Mouse (Mus musculus) layer of hippocampus, adult 18-20 months (tissue): Measurements from ENCODE around the gene Olfr995. TPM values are rescaled to one million over a fixed set of nuclear protein-coding genes. Genes with fewer than 3 reads are reported as not detected.
A peak's percentile ranks its signal among the peaks of the same experiment; 100 is the strongest.

Experiments
- DNase-seq, 2 experiments: peaks; one replicate each; pipeline ENCODE4 v3.0.0; 2022; ENCODE audit warnings: low spot score in 2 of 2
- long read RNA-seq: library from polyadenylated mRNA; stranded (forward); transcript quantifications from one replicate; pipeline ENCODE4 v2.0.0, GENCODE M21; 2021
- total RNA-seq, 2 experiments: library from RNA; stranded (reverse); gene quantifications; 2 replicates each; pipeline ENCODE4 v1.2.3; 2021

The Olfr995 gene
- not detected for total RNA-seq
- long read RNA-seq = 0 reads

DNA sequence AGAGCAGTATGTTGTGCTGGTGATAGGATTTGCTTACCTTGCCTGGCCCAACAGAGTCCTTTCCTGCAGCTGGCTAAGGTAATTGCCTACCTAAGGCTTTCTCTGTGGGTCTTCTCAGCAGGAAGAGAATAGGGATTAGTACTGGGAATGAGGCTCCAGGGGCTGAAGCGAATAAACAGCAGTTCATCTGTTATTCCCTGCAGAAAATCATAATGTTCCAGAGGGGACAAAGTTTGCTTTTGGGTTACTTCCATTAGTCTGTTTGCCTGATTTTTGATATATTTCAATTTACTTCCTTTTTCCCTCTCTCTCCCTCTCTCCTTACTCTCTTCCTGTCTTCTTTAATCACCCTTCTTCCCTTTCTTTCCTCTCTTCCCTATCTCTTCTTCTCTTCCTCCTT is at the start of gene Olfr995:
Olfr995 (minus strand) TSS at position 101 of the 400 bp plus-strand sequence.
- no peak for DNase-seq

DNA sequence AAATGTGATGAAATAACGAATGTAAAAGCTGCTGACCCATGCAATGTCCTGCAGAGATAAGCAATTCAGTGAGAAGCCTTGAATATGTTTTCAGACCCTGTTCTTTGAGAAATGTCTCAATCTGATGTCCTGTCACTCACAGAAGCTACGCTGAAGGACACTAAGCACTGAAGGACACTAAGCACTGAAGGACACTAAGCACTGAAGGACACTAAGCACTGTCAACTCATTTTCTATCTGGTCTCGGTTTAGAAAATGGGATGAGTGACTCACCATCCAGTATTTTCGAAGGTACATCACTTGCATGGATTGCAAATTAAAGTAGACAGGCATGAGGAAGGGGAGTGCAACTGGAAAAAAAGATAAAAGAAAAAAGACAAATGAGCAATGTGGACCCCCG is 47.0 kb upstream of the Olfr995 start:
- DNase-seq = no peak

- DNase-seq = no peak
These were observed 23.4 kb upstream of the Olfr995 start for GRCm38 (mm10) chr2:85466801-85467325.

GRCm38 (mm10) chr2:85442546-85442945 is 893 bp downstream of the Olfr995 start:
- no peak for DNase-seq

GRCm38 (mm10) chr2:85436351-85436750 is 7.1 kb downstream of the Olfr995 start, which contains the start of gene Olfr994:
Gene Olfr994, minus strand, starts transcription at chr2:85436451.
- no peak for DNase-seq

DNA sequence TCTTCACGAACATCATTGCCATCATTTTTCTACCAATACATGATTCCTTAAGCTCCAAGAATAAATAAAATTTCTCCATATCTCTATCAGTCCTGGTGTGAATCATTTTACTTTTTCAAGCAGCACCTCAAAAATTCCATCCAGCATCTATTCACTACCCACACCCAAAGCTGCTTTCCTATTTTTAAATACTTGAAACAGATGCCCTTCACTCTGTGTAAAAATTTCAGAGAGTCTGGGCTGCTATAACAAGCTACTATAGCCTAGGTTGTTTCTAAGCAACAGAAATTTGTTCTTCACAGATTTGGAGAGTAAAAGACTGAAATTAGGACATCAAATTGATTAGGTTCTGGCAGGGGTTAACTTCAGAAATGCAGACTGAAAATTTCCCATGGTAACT is 17.5 kb downstream of the Olfr995 start:
- peak; percentile 0 to 53 for DNase-seq

- DNase-seq = no peak
These were observed 28.7 kb downstream of the Olfr995 start, which contains the start of gene Olfr993 for GRCm38 (mm10) chr2:85414777-85415176. Gene Olfr993, minus strand, starts transcription at chr2:85414877.

- DNase-seq = no peak
These were observed 34.1 kb downstream of the Olfr995 start, which contains the start of gene Olfr992 for GRCm38 (mm10) chr2:85409369-85409768. Gene Olfr992, minus strand, starts transcription at chr2:85409469.

Other genes starting within 250 kb of the Olfr995 start
- 10 to 100 TPM; 10.2 to 12.3 TPM for gene Lrrc55, start 246.4 kb downstream of the Olfr995 start, total RNA-seq
- not detected for gene Olfr987, start 104.3 kb downstream of the Olfr995 start, total RNA-seq
- not detected for gene Olfr988, start 80.4 kb downstream of the Olfr995 start, total RNA-seq
- gene Olfr992, start 34.2 kb downstream of the Olfr995 start, total RNA-seq = not detected
- not detected for gene Olfr993, start 28.8 kb downstream of the Olfr995 start, total RNA-seq
- not detected for gene Olfr994, start 7.2 kb downstream of the Olfr995 start, total RNA-seq
- under 1 TPM in 1 of 2 experiments, not detected in 1; 0.23 TPM for gene 4833423E24Rik, start 75.4 kb upstream of the Olfr995 start, total RNA-seq
- gene Olfr996, start 135.6 kb upstream of the Olfr995 start, total RNA-seq = not detected
- not detected for gene Olfr998, start 145.3 kb upstream of the Olfr995 start, total RNA-seq
- not detected for gene Olfr1000, start 168.3 kb upstream of the Olfr995 start, total RNA-seq
- not detected for gene Olfr1002, start 207.1 kb upstream of the Olfr995 start, total RNA-seq
- not detected for gene Olfr154, start 220.8 kb upstream of the Olfr995 start, total RNA-seq
- not detected for gene Olfr1006, start 235.1 kb upstream of the Olfr995 start, total RNA-seq
- gene Olfr1008, start 245.8 kb upstream of the Olfr995 start, total RNA-seq = not detected